Mouse (Mus musculus): ENCODE results near the gene Ttc32.
"Not testable (repeated sequence)": the region's sequence is repeated elsewhere in the genome, so short reads cannot be mapped to it uniquely, and the experiment has no call there.

Ttc32 gene

GRCm38 (mm10) chr12:9029888-9030723 lies at the start of gene Ttc32:
Gene Ttc32 (plus strand): TSS chr12:9029997.
- peak; percentile 94 for DNase-seq (ENCODE audit: low read depth, low spot score)

- no peak for DNase-seq (ENCODE audit: low read depth, low spot score)
These were observed 36.6 kb upstream of the Ttc32 start for GRCm38 (mm10) chr12:8993231-8993630.

DNA sequence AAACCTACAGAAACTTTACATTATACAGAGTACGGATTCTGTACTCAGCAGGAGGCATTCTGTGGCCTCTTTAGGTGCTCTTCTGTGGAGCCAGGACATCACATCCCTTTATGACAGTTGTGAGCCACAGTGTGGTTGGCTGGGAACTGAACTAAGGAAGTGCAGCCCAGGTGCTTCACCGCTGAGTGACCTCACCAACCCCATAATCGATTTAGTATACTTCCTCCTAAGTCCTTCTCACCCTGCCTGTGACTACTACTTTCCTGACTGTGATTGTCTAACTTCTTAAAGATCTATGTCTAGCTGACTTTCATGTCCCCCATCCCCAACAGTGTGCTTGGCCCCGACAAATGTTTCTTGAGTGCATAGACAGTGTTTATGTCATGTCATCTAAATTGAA lies 31.5 kb upstream of the Ttc32 start:
- DNase-seq (ENCODE audit: low read depth, low spot score), result no peak

DNA sequence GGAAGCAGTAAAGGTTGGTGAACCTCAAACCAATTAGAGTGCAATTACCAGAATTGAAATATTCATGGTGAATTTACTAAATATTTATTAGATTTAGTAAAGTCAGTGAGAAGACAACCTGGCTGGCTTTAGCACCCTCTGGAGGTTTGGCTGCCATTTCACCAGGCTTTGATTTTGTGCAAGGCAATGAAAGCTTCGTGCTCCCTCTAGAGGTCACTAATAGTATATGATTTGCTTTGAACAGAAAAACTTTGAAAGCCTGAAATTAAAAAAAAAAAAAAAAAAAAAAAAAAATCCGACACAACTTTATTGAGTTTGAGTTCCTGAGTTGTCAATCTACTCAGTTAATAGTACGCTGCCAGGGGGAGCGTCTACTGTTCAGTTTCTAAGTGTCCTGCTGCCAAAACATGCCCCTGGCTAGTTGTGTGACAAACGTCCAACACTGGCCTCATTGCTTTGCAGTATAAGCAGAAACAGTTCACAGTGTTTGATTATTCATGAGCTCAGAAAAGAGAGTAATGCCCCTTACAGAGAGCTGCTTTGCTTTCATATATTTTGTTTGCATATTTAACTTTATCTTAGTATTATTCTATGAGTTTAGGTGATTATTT lies 27.7 kb upstream of the Ttc32 start:
- peak; percentile 76 for DNase-seq (ENCODE audit: low read depth, low spot score)

- no peak for DNase-seq (ENCODE audit: low read depth, low spot score)
These were observed 22.7 kb upstream of the Ttc32 start for GRCm38 (mm10) chr12:9007146-9007545.

DNA sequence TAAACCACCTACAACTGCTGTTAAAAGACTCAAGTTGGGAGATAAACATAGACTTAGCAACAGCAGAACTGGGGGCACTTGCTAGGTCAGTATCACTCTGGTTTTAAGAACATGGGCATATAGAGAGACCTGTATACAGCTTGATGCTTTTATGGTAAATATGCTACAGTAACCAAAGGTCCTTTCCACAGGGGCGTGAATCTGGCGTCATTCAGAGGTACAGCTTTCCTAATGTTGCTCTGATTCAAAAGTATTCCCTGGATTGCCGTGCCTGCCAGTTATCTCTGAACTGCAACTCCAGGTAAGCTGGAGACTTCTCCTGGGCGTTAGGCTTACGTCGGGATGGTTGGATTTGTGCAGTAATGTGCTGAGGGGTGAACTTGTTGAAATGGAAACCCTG lies 22.0 kb upstream of the Ttc32 start:
- no peak for DNase-seq (ENCODE audit: low read depth, low spot score)

DNA sequence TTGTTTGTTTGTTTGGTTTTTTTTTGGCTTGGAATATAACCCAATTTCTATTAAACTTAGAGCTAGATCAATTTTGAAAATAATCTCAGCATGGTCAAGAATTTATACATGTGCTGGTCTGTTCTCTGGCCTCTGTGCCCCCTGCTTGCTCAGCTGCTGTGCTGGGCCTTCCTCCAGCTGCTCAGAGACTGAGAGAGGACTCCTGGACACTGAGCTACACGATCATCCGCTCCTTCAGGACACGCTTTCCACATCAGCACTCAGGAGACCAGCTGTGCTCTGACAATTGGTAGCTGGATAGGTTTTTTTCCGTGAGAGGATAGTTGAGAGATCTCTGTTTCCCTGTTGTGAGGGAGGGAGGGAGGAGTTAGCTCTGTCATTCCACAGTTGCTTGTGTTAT lies 19.5 kb upstream of the Ttc32 start:
- no peak for DNase-seq (ENCODE audit: low read depth, low spot score)

DNA sequence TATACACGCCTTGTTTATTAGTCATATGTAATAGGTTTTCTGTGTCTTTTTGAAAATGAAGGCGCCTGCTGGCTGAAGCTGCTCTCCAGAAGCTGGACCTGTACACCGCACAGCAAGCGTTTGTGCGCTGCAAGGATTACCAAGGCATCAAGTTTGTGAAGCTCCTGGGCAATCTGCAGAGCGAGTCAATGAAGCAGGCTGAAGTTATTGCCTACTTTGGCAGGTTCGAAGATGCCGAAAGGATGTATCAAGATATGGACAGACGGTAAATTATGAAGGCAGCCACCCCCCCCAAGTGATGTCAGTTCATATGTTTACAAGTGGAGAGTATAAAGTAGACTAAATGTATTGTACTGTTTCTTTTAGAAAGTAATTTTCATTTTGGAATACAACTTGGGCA lies 13.4 kb upstream of the Ttc32 start:
- DNase-seq (ENCODE audit: low read depth, low spot score), result no peak

GRCm38 (mm10) chr12:9020431-9020830 lies 9.4 kb upstream of the Ttc32 start:
- DNase-seq (ENCODE audit: low read depth, low spot score), result no peak

GRCm38 (mm10) chr12:9020986-9021385 lies 8.8 kb upstream of the Ttc32 start:
- DNase-seq (ENCODE audit: low read depth, low spot score), result no peak

DNA sequence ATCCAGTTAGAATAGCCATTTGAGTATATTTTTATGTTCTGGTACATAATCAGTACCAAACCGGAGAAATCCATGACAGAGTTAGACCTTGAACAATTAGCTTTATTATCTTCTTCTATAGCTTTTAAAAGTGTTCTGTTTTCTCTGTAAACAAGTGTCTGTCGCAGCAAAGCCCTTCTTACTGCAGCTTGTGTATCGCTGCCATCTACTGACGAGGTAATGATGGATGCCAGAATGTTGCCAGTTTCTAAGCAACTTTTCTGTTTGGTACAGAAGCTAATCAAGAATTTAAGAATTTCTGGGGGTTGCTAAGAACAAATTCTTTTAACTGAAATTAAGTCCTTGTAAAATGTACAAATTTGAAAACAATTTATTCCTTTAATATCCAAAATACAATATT lies 6.8 kb upstream of the Ttc32 start:
- no peak for DNase-seq (ENCODE audit: low read depth, low spot score)

DNA sequence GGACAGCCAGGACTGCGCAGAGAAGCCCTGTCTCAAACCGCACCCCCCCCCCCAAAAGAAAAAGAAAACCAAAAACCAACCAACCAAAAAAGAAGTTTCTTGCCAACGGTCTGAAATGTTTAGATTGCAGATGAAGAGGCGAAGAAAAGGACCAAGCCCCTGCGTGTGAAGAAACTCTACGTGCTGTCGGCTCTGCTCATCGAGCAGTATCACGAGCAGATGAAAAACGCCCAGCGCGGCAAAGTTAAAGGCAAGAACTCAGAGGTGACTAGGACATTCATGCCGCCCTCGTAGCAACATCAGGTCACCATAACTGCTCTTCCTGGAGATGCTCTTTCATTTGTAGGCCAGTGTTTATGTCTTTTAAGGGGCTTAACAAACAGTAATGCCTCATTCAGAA lies 5.7 kb upstream of the Ttc32 start:
- no peak for DNase-seq (ENCODE audit: low read depth, low spot score)

DNA sequence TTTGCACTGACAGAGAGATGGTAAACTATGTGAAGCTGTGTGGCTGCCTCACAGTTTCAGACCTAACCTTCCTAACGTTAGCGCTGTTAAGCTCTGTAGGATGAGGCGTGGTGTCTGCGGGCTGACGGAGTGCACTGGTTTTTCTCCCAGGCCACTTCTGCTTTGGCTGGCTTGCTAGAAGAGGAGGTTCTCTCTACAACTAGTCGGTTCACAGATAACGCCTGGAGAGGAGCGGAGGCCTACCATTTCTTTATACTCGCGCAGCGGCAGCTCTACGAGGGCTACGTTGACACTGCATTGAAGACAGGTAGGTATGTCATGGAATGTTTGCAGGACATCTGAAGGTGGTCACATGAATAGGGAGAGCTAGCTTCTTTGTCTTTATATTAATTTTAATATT lies 5.1 kb upstream of the Ttc32 start:
- no peak for DNase-seq (ENCODE audit: low read depth, low spot score)

DNA sequence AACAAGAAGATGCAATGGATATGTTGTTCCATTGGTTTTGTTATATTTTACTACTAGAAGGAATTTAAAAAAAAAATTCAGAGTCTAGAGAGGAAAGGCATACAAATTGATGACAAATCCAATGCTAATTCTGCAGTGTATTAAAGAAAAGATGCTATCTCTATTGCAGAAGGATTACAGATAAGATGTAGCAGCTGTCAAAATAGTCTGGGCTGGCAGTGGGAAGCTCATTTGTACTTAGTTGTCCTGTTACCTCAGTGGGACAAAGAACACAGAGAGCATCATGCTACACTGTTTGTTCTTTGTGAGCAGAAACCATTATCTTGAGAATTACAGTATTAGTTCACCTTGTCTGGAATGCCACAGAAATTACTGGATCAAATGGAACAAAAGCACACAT lies 3.0 kb upstream of the Ttc32 start:
- DNase-seq (ENCODE audit: low read depth, low spot score), result no peak

DNA sequence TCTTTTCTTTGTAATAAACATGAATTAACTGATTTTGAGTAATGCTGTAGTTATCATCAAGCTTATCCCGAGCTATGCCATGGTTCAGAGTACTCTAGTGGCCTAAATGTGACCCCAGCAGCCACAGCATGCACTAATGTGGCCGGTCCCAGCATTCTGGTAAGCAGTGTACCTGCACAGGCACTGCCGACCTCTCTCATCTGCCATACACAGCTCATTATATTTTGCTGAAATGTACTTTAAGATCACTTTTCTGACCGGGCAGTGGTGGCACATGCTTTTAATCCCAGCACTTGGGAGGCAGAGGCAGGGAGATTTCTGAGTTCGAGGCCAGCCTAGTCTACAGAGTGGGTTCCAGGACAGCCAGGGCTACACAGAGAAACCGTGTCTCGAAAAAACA lies 981 bp upstream of the Ttc32 start:
- DNase-seq (ENCODE audit: low read depth, low spot score), result not testable (repeated sequence)

DNA sequence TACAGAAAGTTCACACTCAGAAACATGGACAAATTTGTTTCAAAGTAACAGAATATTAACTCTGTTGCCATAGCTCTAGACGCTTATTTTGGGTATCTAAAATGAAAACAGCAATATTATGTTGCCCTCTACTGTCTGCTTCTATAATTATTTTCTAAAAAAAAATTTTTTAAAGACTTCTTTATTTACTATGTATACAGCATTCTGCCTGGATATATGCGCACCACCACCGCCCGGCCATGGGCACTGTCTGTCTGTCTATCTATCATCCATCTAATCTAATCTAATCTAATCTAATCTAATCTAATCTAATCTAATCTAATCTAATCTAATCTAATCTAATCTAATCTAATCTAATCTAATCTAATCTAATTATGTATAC lies 300 bp upstream of the Ttc32 start:
- DNase-seq (ENCODE audit: low read depth, low spot score), result no peak

DNA sequence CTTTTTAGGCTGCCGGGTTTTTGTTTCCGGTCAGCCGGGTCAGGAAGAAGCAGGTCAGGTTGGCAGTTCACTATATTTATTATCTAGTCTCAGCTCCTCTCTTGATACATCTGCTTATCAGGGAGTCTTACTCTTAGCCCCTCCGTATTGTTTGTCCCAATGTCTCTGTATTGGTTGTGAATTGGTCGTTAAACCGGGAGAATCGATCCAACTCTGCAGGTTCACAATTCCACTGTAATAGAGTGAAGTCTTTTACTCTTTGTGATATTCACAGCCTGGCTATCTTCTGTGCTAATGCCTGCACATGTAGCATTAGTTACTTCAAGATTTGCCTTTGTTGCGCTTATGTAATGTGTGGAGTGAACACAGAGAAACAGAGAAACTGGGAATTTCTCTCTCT lies 1.4 kb downstream of the Ttc32 start:
- no peak for DNase-seq (ENCODE audit: low read depth, low spot score)

DNA sequence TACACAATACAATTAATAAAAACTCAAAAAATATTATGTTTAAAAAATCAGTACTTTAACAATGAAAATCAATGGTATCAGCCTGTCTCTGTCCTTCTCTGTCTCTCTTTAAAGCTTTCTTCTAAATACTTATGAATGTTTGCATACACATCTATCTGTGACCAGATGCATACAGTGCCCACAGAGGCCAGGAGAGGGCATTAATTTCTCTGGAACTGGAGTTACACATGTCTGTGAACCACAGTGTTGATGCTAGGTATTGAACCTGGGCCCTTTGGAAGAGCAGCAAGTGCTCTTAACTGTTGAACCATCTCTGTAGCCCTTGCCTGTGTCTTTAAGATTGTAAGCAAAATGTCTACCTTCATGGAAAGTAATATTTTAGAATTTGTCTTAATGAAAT lies 3.3 kb downstream of the Ttc32 start:
- no peak for DNase-seq (ENCODE audit: low read depth, low spot score)

- no peak for DNase-seq (ENCODE audit: low read depth, low spot score)
These were observed 6.6 kb downstream of the Ttc32 start for GRCm38 (mm10) chr12:9036409-9036808.

- no peak for DNase-seq (ENCODE audit: low read depth, low spot score)
These were observed 10.4 kb downstream of the Ttc32 start for GRCm38 (mm10) chr12:9040177-9040576.

DNA sequence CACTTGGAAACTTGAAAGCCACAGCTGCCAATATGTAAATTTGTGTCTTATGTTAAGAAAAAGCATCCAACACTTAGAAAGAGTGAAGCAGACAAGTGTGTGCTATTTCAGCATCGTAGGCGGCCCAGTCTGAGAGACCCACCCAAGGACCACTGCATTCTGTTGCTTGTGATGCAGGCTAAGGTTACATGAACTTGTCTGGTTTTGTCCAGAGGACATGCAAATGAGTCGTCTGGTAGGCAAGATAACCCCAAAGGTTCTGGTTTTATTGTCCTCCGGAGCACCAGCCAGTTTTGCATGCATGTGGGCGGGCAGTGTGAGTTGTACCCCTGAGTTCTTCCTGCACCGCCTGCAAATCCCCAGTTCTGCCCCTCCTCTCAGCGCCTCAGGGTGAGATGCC lies 10.9 kb downstream of the Ttc32 start:
- DNase-seq (ENCODE audit: low read depth, low spot score), result no peak

DNA sequence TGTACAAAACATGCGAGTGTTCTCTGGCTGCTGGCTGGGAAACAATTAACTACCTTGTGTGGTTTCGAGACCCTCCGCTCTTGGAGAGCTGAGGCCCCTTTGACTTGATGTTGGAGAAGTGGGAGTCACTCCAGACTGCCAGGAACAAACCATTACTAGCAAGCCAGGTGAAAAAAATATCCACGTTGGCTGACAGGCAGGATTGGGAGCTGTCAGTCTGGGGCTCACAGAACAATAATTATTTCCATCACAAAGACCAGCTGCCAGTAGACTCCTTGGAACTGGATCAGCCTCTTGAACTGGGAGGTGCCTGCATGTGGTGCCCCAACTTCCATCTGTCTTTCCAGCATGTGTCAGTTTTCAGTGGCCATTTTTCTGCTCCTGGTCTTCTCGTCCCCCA lies 12.5 kb downstream of the Ttc32 start:
- DNase-seq (ENCODE audit: low read depth, low spot score), result no peak

DNA sequence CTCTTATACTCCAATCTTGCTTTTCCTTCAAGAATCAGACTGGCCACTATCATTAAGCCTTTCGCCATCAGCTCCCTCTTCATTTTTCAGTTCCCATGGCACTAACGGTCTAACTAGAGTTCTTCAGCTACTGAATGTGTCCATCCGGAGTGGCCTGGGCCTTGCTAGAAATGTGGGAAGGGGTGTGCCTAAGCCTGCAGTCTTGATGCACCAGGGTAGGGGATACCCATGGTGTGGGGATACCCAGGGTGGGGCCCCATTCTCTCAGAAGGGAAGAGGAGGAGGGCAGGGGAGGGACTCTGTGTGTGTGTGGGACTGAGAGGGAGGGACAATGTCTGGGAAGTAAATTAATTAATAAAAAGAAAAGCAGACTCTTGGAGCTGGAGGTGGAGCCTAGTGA lies 13.0 kb downstream of the Ttc32 start:
- DNase-seq (ENCODE audit: low read depth, low spot score), result no peak

DNA sequence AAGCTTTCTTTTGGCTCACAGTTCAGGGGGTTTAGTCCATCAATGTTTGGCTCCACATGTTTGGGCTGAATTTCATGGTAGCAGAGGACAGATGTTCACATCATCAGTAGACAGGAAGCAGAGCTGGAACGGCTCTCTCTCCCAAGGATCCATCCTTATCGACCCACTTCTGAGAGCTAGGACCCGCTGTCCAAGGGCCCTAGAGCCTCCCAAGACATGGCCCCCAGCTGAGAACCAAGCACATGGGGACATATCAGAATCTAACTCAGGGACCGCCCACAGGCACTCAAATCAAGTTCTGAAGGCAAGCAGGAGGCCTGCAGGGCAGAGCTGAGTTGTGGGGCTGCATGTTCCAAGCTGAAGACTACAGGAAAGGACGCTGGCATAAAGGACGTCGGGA lies 14.9 kb downstream of the Ttc32 start:
- no peak for DNase-seq (ENCODE audit: low read depth, low spot score)

Data from R1 (cell line).